Mouse (Mus musculus) small intestine, adult 2 months (tissue): ENCODE measurements around the gene Nepn. TPM values are rescaled to one million over a fixed set of nuclear protein-coding genes. Genes with fewer than 3 reads are reported as not detected.

ENCODE experiments used
- H3K27ac ChIP-seq: fragments of 200-500 bp; 2 replicates; pipeline ENCODE4 v1.5.1; 2012; ENCODE audit warnings: low read depth, low read length, control low read depth, inconsistent platforms; ENCODE audit not compliant: insufficient read depth
- H3K27me3 ChIP-seq: fragments of 200-500 bp; 2 replicates; pipeline ENCODE4 v1.6.1; 2012; ENCODE audit warnings: mild to moderate bottlenecking, moderate library complexity, low read length, inconsistent platforms; ENCODE audit not compliant: control insufficient read depth, insufficient read depth
- H3K36me3 ChIP-seq: fragments of 200-500 bp; 2 replicates; pipeline ENCODE4 v1.6.1; 2012; ENCODE audit warnings: mild to moderate bottlenecking, low read length, control low read depth, inconsistent platforms; ENCODE audit not compliant: control insufficient read depth, insufficient read depth
- H3K4me1 ChIP-seq: fragments of 200-500 bp; 2 replicates; pipeline ENCODE4 v1.6.1; 2012; ENCODE audit warnings: low read length, inconsistent platforms, mixed read lengths; ENCODE audit not compliant: control insufficient read depth, insufficient read depth, insufficient read length
- H3K4me3 ChIP-seq: fragments of 200-500 bp; 2 replicates; pipeline ENCODE4 v1.5.1; 2012; ENCODE audit warnings: low read depth, mild to moderate bottlenecking, control low read depth, inconsistent platforms, low read length, moderate library complexity
- CTCF ChIP-seq: fragments of 200-500 bp; IDR thresholded peaks from 2 replicates; pipeline ENCODE4 v1.5.1; 2012; ENCODE audit warnings: low read depth, mild to moderate bottlenecking, control low read depth, inconsistent platforms, low read length, moderate library complexity, mixed read lengths; ENCODE audit not compliant: insufficient replicate concordance, insufficient read length; ENCODE audit errors: extremely low read depth
- POLR2A ChIP-seq: fragments of 200-500 bp; IDR thresholded peaks from 2 replicates; pipeline ENCODE4 v1.6.1; 2012; ENCODE audit warnings: low read depth, mild to moderate bottlenecking, control low read depth, inconsistent platforms, low read length, moderate library complexity
- WGBS: fragments of 180-500 bp; shearing (Covaris S2); methylation state at CpG from one replicate; pipeline ENCODE4 v1.1.7; 2018; 5-methylcytosine and 5-hydroxymethylcytosine counted together
- polyA plus RNA-seq: library from polyadenylated mRNA; depleted of rRNA; stranded (reverse); fragments of >200 nt; gene quantifications from 2 replicates; pipeline ENCODE4 v1.2.3, GENCODE M21; 2012

Gene Nepn
- polyA plus RNA-seq, 1 experiment, result not detected

DNA sequence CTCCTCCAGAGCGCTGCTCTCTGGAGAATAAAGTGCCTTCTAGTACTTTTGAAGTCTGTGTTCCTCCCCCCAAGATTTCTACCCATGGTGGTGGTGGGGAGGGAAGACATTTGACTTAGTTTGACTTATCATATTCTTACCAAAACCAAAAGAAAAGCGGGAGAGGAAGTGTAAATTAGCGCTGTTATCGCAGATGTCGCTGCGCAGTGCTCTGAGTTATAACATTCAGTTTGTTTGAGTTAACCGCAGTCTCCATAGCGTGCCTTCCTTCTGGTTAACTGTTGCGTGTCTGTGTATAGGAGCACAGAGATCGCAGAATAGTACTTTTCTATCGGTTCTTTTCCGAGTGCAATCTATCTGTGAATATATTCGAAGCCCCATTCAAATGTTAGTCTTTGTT lies 16.4 kb downstream of the Nepn start:
- H3K36me3 ChIP-seq, result no peaks in the 10 kb centered on the region
- H3K4me1 ChIP-seq, result no peaks in the 10 kb centered on the region
- TF ChIP-seq CTCF, result no peak
- no peak for TF ChIP-seq POLR2A
- H3K27me3 ChIP-seq, result no peaks in the 10 kb centered on the region; the same call in 1 of the 2 replicates
- H3K27ac ChIP-seq, result no peak overlapping the region
- 84% methylated on average over 13 of the region's 13 CpGs for WGBS
- H3K4me3 ChIP-seq, result no peak overlapping the region

DNA sequence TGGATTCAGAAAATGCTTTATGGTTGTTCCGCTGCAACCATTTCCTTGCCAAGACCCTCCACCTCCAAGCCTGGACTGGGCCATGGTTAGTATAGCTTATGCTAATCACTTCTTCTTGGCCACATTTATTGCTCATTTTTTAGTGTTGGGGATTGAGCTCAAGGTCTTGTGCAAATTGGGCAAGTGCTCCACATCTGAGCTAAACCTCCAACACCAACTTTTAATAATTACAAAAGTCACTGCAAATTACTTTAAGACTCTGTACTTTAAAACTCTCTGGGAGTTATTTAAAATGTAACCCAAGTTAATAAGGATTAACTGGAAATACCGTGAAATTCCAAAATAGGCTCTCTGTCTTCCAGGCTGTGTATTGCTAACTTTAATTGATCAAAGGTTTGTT lies 18.8 kb downstream of the Nepn start:
- H3K4me3 ChIP-seq, result no peak overlapping the region
- H3K4me1 ChIP-seq, result no peaks in the 10 kb centered on the region
- no peak overlapping the region for H3K27ac ChIP-seq
- no peak for TF ChIP-seq POLR2A
- TF ChIP-seq CTCF, result no peak
- WGBS, result 86% methylated on average over 2 of the region's 2 CpGs
- no peaks in the 10 kb centered on the region; the same call in 1 of the 2 replicates for H3K27me3 ChIP-seq
- no peaks in the 10 kb centered on the region for H3K36me3 ChIP-seq

DNA sequence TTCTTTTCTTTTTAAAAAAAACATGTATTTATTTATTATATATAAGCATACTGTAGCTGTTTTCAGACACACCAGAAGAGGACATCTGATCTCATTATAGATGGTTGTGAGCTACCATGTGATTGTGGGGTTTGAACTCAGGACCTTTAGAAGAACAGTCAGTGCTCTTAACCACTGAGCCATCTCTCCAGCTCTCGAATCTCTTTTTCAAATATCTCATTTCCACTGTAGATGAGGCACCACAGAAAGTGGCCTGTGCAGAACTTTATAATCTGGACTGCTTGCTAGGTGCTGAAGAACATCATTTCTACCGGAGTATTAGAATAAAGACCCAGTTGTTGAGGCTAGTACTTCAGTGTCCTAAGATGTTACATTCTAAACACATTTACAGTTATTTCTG lies 26.2 kb downstream of the Nepn start:
- 92% methylated on average over 2 of the region's 2 CpGs for WGBS
- H3K36me3 ChIP-seq, result no peaks in the 10 kb centered on the region
- H3K27ac ChIP-seq, result no peak overlapping the region
- H3K4me3 ChIP-seq, result no peak overlapping the region
- TF ChIP-seq POLR2A (no peak), CTCF (no peak)
- H3K4me1 ChIP-seq, result peaks cover 2% of the 10 kb centered on the region; the same call in 1 of the 2 replicates
- no peaks in the 10 kb centered on the region for H3K27me3 ChIP-seq

GRCm38 (mm10) chr10:52416458-52416857 lies 27.7 kb downstream of the Nepn start:
- Histone ChIP-seq H3K27ac (no peak overlapping the region), H3K27me3 (no peaks in the 10 kb centered on the region), H3K36me3 (no peaks in the 10 kb centered on the region), H3K4me1 (peaks cover 9% of the 10 kb centered on the region), H3K4me3 (no peak overlapping the region)
- TF ChIP-seq POLR2A, result no peak
- no peak for TF ChIP-seq CTCF
- 2% methylated on average over 2 of the region's 2 CpGs for WGBS

GRCm38 (mm10) chr10:52417299-52417997 lies 28.7 kb downstream of the Nepn start, which contains the start of gene Nus1:
Nus1 (plus strand) TSS chr10:52417547.
- peak within 1 kb of the TSS; percentile 93 for H3K27ac ChIP-seq
- TF ChIP-seq POLR2A (peak; percentile 76), CTCF (peak; percentile 88)
- peaks cover 12% of the 10 kb centered on the region for H3K4me1 ChIP-seq
- WGBS, result 1% methylated on average over 75 of the region's 79 CpGs
- H3K36me3 ChIP-seq, result no peaks in the 10 kb centered on the region
- no peaks in the 10 kb centered on the region for H3K27me3 ChIP-seq
- H3K4me3 ChIP-seq, result peak within 1 kb of the TSS; percentile 96

GRCm38 (mm10) chr10:52417998-52418860 lies 29.5 kb downstream of the Nepn start:
- peak overlapping the region; percentile 96 for H3K4me3 ChIP-seq
- no peaks in the 10 kb centered on the region for H3K27me3 ChIP-seq
- TF ChIP-seq CTCF, result no peak
- no peak for TF ChIP-seq POLR2A
- peaks cover 12% of the 10 kb centered on the region for H3K4me1 ChIP-seq
- H3K36me3 ChIP-seq, result no peaks in the 10 kb centered on the region
- 1% methylated on average over 39 of the region's 39 CpGs for WGBS
- H3K27ac ChIP-seq, result peak overlapping the region; percentile 93

- Histone ChIP-seq H3K27ac (peak overlapping the region; percentile 93), H3K36me3 (no peaks in the 10 kb centered on the region), H3K4me1 (peaks cover 15% of the 10 kb centered on the region), H3K27me3 (no peaks in the 10 kb centered on the region), H3K4me3 (no peak overlapping the region)
- TF ChIP-seq CTCF (no peak), POLR2A (no peak)
- WGBS, result 11% methylated on average over 5 of the region's 5 CpGs
Measured at GRCm38 (mm10) chr10:52418931-52419330, 30.2 kb downstream of the Nepn start.
